Mouse (Mus musculus): ENCODE results near the gene Gm9611.
"Not testable (repeated sequence)": the region's sequence is repeated elsewhere in the genome, so short reads cannot be mapped to it uniquely, and the experiment has no call there.

Gene Gm9611

GRCm38 (mm10) chr14:42297258-42297657 lies at the start of gene Gm9611:
Gm9611 (minus strand) TSS chr14:42297358.
- DNase-seq, result not testable (repeated sequence)

DNA sequence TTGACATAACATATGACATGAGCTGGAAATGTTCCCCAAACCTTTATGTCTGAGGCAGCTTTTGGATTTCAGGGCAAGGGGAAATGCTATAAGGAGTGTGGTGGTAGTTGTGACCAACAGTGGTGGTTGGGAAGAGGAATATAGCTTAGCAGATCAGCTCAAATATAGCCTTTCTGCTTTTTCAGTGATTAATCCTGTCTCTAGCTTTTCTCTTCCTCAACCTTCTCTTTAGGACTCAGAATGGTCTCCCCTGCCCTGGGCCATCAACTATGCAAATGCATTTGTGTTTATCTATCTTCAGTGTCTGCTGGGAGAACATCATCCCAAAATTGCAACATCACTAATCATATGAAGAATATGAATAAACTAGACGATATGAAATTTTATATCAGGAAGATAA lies 12.8 kb upstream of the Gm9611 start, which contains the start of gene Gm7995:
Gene Gm7995 (plus strand): TSS at position 301 of the 400 bp plus-strand sequence.
- DNase-seq, result not testable (repeated sequence)

- DNase-seq, result not testable (repeated sequence)
These were observed 37.2 kb downstream of the Gm9611 start, which contains the start of gene Gm17026 for GRCm38 (mm10) chr14:42259948-42260347. Gm17026 (minus strand) TSS chr14:42260048.
